Mouse (Mus musculus) cortical plate, adult 2 months (tissue): ENCODE data around the gene Hps6. TPM values are rescaled to one million over a fixed set of nuclear protein-coding genes. Genes with fewer than 3 reads are reported as not detected.

Source experiments
- H3K27ac ChIP-seq: fragments of 200-500 bp; 2 replicates; pipeline ENCODE4 v1.5.1; 2012; ENCODE audit warnings: low read length, control low read depth, inconsistent platforms; ENCODE audit not compliant: insufficient read depth
- H3K4me1 ChIP-seq: fragments of 200-500 bp; 2 replicates; pipeline ENCODE4 v1.6.1; 2011; ENCODE audit warnings: low read length; ENCODE audit not compliant: control insufficient read depth, insufficient read depth
- H3K4me3 ChIP-seq: fragments of 200-500 bp; 2 replicates; pipeline ENCODE4 v1.5.1; 2011; ENCODE audit warnings: mild to moderate bottlenecking, low read length, control low read depth; ENCODE audit not compliant: insufficient read depth
- CTCF ChIP-seq: fragments of 200-500 bp; IDR thresholded peaks from 2 replicates; pipeline ENCODE4 v1.5.1; 2011; ENCODE audit warnings: mild to moderate bottlenecking, control low read depth, low read length; ENCODE audit not compliant: insufficient read depth; ENCODE audit errors: extremely low read depth
- POLR2A ChIP-seq: fragments of 200-500 bp; IDR thresholded peaks from 2 replicates; pipeline ENCODE4 v1.6.1; 2011; ENCODE audit warnings: mild to moderate bottlenecking, low read length, control low read depth; ENCODE audit not compliant: insufficient read depth; ENCODE audit errors: extremely low read depth
- polyA plus RNA-seq: library from polyadenylated mRNA; depleted of rRNA; stranded (reverse); fragments of >200 nt; gene quantifications from 2 replicates; pipeline ENCODE4 v1.2.3, GENCODE M21; 2012

Gene Hps6
- polyA plus RNA-seq, 1 experiment: 4.9 TPM

GRCm38 (mm10) chr19:46028747-46029320 lies 25.5 kb downstream of the Hps6 start:
- no peak for TF ChIP-seq POLR2A
- TF ChIP-seq CTCF: 0 out of 2 replicates have a peak, but pooled peaks have one; percentile 6

GRCm38 (mm10) chr19:46029652-46030051 lies 26.3 kb downstream of the Hps6 start:
- no peak overlapping the region for H3K4me3 ChIP-seq
- TF ChIP-seq POLR2A: no peak
- no peak for TF ChIP-seq CTCF

More at GRCm38 (mm10) chr19:46028747-46029320, 25.5 kb downstream of the Hps6 start:
- Histone ChIP-seq H3K4me3 (no peak overlapping the region), H3K27ac (no peak overlapping the region), H3K4me1 (no peaks in the 10 kb centered on the region)

GRCm38 (mm10) chr19:46030196-46030983 lies 27.1 kb downstream of the Hps6 start:
- H3K4me3 ChIP-seq: no peak overlapping the region
- H3K4me1 ChIP-seq: no peaks in the 10 kb centered on the region
- H3K27ac ChIP-seq: no peak overlapping the region
- TF ChIP-seq CTCF (no peak), POLR2A (no peak)

More at GRCm38 (mm10) chr19:46029652-46030051, 26.3 kb downstream of the Hps6 start:
- Histone ChIP-seq H3K27ac (no peak overlapping the region), H3K4me1 (no peaks in the 10 kb centered on the region)

GRCm38 (mm10) chr19:46031689-46032432 lies 28.6 kb downstream of the Hps6 start:
- Histone ChIP-seq H3K4me1 (peaks cover 2% of the 10 kb centered on the region; the same call in 1 of the 2 replicates), H3K4me3 (no peak overlapping the region), H3K27ac (no peak overlapping the region)
- TF ChIP-seq POLR2A: no peak
- TF ChIP-seq CTCF: no peak

- TF ChIP-seq CTCF (no peak), POLR2A (no peak)
- Histone ChIP-seq H3K4me1 (peaks cover 7% of the 10 kb centered on the region), H3K4me3 (no peak overlapping the region), H3K27ac (no peak overlapping the region)
Observed at GRCm38 (mm10) chr19:46032731-46033510, 29.6 kb downstream of the Hps6 start.

GRCm38 (mm10) chr19:46033911-46034310 lies 30.6 kb downstream of the Hps6 start:
- Histone ChIP-seq H3K4me3 (no peak overlapping the region), H3K4me1 (peaks cover 15% of the 10 kb centered on the region), H3K27ac (no peak overlapping the region)
- TF ChIP-seq POLR2A: no peak

GRCm38 (mm10) chr19:46035971-46036370 lies 32.7 kb downstream of the Hps6 start:
- H3K4me3 ChIP-seq: no peak overlapping the region

GRCm38 (mm10) chr19:46036477-46037242 lies 33.4 kb downstream of the Hps6 start:
- Histone ChIP-seq H3K4me3 (no peak overlapping the region), H3K27ac (no peak overlapping the region), H3K4me1 (peaks cover 29% of the 10 kb centered on the region)
- no peak for TF ChIP-seq CTCF
- TF ChIP-seq POLR2A: no peak

More at GRCm38 (mm10) chr19:46035971-46036370, 32.7 kb downstream of the Hps6 start:
- Histone ChIP-seq H3K27ac (no peak overlapping the region), H3K4me1 (peaks cover 24% of the 10 kb centered on the region)
- TF ChIP-seq CTCF (no peak), POLR2A (no peak)
